Mouse (Mus musculus) embryonic fibroblast, embryonic 13.5 days (primary cell): ENCODE results near the gene Slc12a3. TPM values are rescaled to one million over a fixed set of nuclear protein-coding genes. Genes with fewer than 3 reads are reported as not detected.
A peak's percentile ranks its signal among the peaks of the same experiment; 100 is the strongest.

Experiments
- H3K27ac ChIP-seq: 2 replicates; pipeline ENCODE4 v1.5.1; 2012; ENCODE audit warnings: low read length, control low read depth, inconsistent platforms; ENCODE audit not compliant: insufficient read depth
- H3K4me1 ChIP-seq: 2 replicates; pipeline ENCODE4 v1.6.1; 2011; ENCODE audit warnings: low read length; ENCODE audit not compliant: control insufficient read depth, insufficient read depth
- H3K4me3 ChIP-seq: 2 replicates; pipeline ENCODE4 v1.5.1; 2011; ENCODE audit warnings: mild to moderate bottlenecking, control low read depth, low read length; ENCODE audit not compliant: insufficient read depth
- CTCF ChIP-seq: IDR thresholded peaks from 2 replicates; pipeline ENCODE4 v1.5.1; 2011; ENCODE audit warnings: mild to moderate bottlenecking, control low read depth, low read length, moderate library complexity, borderline replicate concordance; ENCODE audit not compliant: insufficient read depth
- POLR2A ChIP-seq: IDR thresholded peaks from 2 replicates; pipeline ENCODE4 v1.6.1; 2011; ENCODE audit warnings: low read depth, mild to moderate bottlenecking, control low read depth, low read length, moderate library complexity
- polyA plus RNA-seq: library from polyadenylated mRNA; stranded (reverse); fragments of >200 nt; gene quantifications from 2 replicates; pipeline ENCODE4 v1.2.4, GENCODE M21; 2011; ENCODE audit warnings: low read depth; ENCODE audit not compliant: missing spikeins, insufficient read length

Gene Slc12a3
- polyA plus RNA-seq, 1 experiment: not detected

GRCm38 (mm10) chr8:94297101-94297500 is 31.9 kb upstream of the Slc12a3 start:
- no peak for TF ChIP-seq CTCF
- no peak for TF ChIP-seq POLR2A
- Histone ChIP-seq H3K4me1 (0 out of 2 replicates have a peak, but pooled peaks cover under 1% of the 10 kb centered on the region), H3K27ac (no peak overlapping the region), H3K4me3 (no peak overlapping the region)

GRCm38 (mm10) chr8:94300809-94301208 is 28.2 kb upstream of the Slc12a3 start:
- Histone ChIP-seq H3K4me1 (no peaks in the 10 kb centered on the region), H3K27ac (no peak overlapping the region), H3K4me3 (no peak overlapping the region)
- no peak for TF ChIP-seq CTCF
- no peak for TF ChIP-seq POLR2A

GRCm38 (mm10) chr8:94304412-94304811 is 24.6 kb upstream of the Slc12a3 start:
- no peak for TF ChIP-seq CTCF
- TF ChIP-seq POLR2A: no peak
- no peak overlapping the region for H3K27ac ChIP-seq
- no peak overlapping the region for H3K4me3 ChIP-seq
- H3K4me1 ChIP-seq: no peaks in the 10 kb centered on the region

GRCm38 (mm10) chr8:94306989-94307513 is 21.9 kb upstream of the Slc12a3 start:
- Histone ChIP-seq H3K4me1 (no peaks in the 10 kb centered on the region), H3K27ac (no peak overlapping the region), H3K4me3 (no peak overlapping the region)
- no peak for TF ChIP-seq CTCF
- TF ChIP-seq POLR2A: no peak

- H3K4me1 ChIP-seq: no peaks in the 10 kb centered on the region
- H3K4me3 ChIP-seq: no peak overlapping the region
- TF ChIP-seq POLR2A (no peak), CTCF (no peak)
- no peak overlapping the region for H3K27ac ChIP-seq
Observed at GRCm38 (mm10) chr8:94307652-94308051, 21.3 kb upstream of the Slc12a3 start.

GRCm38 (mm10) chr8:94314069-94314468 is 14.9 kb upstream of the Slc12a3 start:
- Histone ChIP-seq H3K27ac (no peak overlapping the region), H3K4me3 (no peak overlapping the region), H3K4me1 (no peaks in the 10 kb centered on the region)
- TF ChIP-seq POLR2A (no peak), CTCF (no peak)

GRCm38 (mm10) chr8:94317249-94317648 is 11.8 kb upstream of the Slc12a3 start:
- TF ChIP-seq POLR2A (no peak), CTCF (no peak)
- no peak overlapping the region for H3K4me3 ChIP-seq

GRCm38 (mm10) chr8:94317691-94318090 is 11.3 kb upstream of the Slc12a3 start:
- no peak for TF ChIP-seq CTCF
- TF ChIP-seq POLR2A: no peak
- Histone ChIP-seq H3K27ac (no peak overlapping the region), H3K4me1 (no peaks in the 10 kb centered on the region), H3K4me3 (no peak overlapping the region)

More at GRCm38 (mm10) chr8:94317249-94317648, 11.8 kb upstream of the Slc12a3 start:
- H3K27ac ChIP-seq: no peak overlapping the region
- no peaks in the 10 kb centered on the region for H3K4me1 ChIP-seq

- no peak for TF ChIP-seq POLR2A
- H3K4me1 ChIP-seq: peaks cover 6% of the 10 kb centered on the region; the same call in 1 of the 2 replicates
- no peak overlapping the region for H3K4me3 ChIP-seq
- H3K27ac ChIP-seq: no peak overlapping the region
Observed at GRCm38 (mm10) chr8:94320036-94320435, 9.0 kb upstream of the Slc12a3 start.

GRCm38 (mm10) chr8:94322083-94322482 is 6.9 kb upstream of the Slc12a3 start:
- Histone ChIP-seq H3K27ac (peak overlapping the region; percentile 69; the same call in 1 of the 2 replicates), H3K4me3 (no peak overlapping the region), H3K4me1 (peaks cover 6% of the 10 kb centered on the region; the same call in 1 of the 2 replicates)
- no peak for TF ChIP-seq POLR2A
- no peak for TF ChIP-seq CTCF

- Histone ChIP-seq H3K27ac (peak overlapping the region; percentile 69), H3K4me1 (peaks cover 6% of the 10 kb centered on the region), H3K4me3 (no peak overlapping the region)
- TF ChIP-seq CTCF (no peak), POLR2A (no peak)
Observed at GRCm38 (mm10) chr8:94323041-94323440, 6.0 kb upstream of the Slc12a3 start.
